Mouse (Mus musculus) adrenal gland, postnatal 4 days (tissue): Measurements from ENCODE around the gene Gm20532. TPM values are rescaled to one million over a fixed set of nuclear protein-coding genes. Genes with fewer than 3 reads are reported as not detected.
A peak's percentile ranks its signal among the peaks of the same experiment; 100 is the strongest.

Experiments used
- DNase-seq, 2 experiments: peaks; one replicate each; pipeline ENCODE4 v3.0.0; 2021 to 2022; ENCODE audit warnings: low spot score in 2 of 2, mixed read lengths in 2 of 2
- total RNA-seq, 2 experiments: library from RNA; stranded (reverse); gene quantifications; 2 replicates each; pipeline ENCODE4 v1.2.3; 2021

Gene Gm20532
- total RNA-seq, 2 experiments from 2014 or later, result not detected

DNA sequence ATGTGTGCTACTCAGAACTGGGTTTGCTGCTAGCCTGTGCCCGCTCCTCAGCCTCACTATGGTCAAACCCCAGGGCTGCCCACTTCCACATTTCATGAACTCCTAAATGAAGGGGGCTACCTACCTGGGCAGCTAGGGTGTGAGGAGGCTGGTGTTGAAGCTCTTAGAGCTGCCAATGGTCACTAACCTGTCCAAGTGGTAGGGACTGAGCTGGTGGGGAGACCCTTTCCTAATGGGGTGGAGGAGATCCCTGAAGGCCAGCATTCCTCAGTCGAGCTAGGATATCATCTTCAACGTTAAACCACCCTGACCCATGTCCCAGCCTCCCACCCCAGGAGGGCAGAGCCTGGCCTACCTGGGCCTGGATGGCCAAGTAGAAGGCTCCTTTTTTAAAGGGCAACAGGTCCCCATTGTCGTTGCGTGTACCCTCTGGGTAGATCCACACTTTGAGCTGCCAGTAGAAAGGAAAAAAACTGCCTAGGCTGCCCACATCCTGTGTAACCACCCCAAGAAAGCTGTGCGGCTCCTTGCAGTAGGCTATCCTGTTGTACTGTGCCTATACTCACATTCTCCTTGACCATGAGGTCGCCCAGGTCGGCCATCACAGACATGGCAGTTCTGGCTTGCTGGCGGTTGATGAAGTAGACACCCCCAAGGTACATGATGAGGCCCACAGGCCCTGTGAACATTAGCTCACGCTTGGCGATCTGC is 9.4 kb downstream of the Gm20532 start:
- no peak for DNase-seq

- DNase-seq, result no peak
Measured at GRCm38 (mm10) chr2:26596898-26597297, 10.5 kb downstream of the Gm20532 start.

- no peak for DNase-seq
Measured at GRCm38 (mm10) chr2:26597810-26598209, 11.4 kb downstream of the Gm20532 start.

DNA sequence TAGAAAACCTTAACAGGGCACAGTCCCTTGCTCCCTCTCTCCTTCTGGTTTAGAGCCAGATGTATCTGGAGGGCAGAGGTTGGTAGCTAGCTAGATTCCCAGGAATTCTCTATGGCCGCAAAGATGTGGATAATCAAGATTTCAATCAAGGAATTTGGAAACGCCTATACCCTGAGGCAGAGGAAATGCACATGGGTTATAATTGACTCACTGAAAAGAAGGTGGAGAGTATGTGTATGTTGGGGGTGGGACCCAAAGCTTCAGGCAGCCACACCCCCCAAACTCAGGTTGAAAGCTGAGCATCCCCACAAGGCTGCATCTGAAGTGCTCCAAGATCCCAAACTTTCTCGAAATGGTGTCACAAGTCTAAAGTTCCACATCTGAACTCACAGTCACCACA is 12.0 kb downstream of the Gm20532 start:
- no peak for DNase-seq

- no peak for DNase-seq
Measured at GRCm38 (mm10) chr2:26599965-26600364, 13.5 kb downstream of the Gm20532 start.

DNA sequence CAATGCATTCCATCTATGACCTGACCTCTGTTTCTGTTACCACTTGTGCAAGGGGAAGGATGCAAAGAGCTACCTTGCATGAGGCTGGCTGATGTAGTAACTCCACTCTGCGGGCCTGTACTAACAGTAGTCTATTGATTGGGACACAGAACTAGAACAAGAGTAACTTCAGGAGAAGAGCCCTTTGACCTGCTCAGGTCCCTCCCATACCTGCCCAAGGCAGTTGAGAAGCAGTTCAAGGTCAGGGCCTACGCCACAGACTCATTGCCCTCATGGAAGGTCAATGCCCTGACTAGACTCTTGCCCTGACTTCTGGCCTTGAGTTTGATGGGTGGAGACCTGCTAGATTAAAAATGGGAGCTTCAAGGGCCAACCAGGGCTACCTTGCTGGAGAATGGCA is 14.2 kb downstream of the Gm20532 start:
- DNase-seq, result no peak

GRCm38 (mm10) chr2:26601595-26601994 is 15.2 kb downstream of the Gm20532 start:
- DNase-seq, result no peak

DNA sequence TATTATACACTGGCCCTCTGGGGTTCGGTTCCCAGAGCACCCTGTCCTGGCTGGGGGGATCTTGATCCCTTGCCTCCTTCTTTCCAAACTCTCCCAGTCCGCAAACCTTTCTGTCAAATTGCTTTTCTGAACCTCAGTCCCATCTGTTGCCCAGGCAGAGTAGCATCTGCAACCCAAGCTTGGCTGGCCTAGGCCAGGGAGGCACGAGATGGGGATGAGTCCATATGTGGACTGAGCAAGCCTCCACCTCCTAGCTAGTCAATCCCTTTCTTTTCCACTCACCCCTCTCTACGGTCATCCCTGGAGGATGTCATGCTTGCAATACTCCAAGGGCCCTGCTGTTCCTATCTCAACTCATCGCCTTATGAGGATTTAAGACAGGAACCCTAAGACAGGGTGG is 16.2 kb downstream of the Gm20532 start:
- no peak for DNase-seq

DNA sequence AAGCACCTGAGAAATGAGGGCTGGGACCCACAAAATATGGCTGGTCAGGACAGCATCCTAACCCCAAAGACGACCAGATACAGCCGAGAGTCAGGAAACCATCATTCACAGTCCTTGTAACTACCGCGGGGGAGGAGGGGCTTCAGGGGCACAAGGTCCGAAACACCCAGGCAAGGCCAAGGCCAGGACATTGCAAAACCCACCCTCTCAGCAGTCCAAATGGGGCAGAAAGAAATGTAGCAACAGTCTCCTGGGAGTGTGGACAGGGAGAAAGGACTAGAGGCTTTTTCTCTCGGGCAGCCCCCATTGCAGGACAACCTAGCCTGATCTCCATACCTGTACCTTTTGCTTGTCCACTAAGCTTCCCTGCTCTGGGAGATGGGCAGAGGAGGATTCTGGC is 16.7 kb downstream of the Gm20532 start:
- peak in 1 of 2 experiments; percentile 49 for DNase-seq

- peak; percentile 63 to 84 for DNase-seq
Measured at GRCm38 (mm10) chr2:26603720-26604671, 17.6 kb downstream of the Gm20532 start, which contains the start of gene Agpat2. Agpat2 (minus strand) TSS chr2:26604417.

DNA sequence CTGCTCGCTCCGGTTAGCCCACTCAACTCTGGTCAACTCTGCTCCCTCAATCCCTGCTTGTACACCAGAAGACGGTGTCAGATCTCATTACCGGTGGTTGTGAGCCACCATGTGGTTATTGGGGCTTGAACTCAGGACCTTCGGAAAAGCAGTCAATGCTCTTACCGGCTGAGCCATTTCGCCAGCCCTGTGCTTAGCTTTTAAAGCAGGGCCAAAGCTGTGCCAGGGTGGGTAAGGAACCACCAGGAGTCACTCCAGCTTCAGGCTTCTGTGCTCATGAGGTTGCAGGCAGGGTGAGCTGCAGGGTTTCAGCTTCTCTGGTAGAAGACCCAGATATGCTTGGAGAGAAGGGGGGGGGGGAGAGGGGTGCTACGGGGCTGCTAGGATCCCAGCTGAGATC is 18.9 kb downstream of the Gm20532 start:
- DNase-seq, result no peak

- no peak for DNase-seq
Measured at GRCm38 (mm10) chr2:26606579-26606978, 20.1 kb downstream of the Gm20532 start.

- DNase-seq, result no peak
Measured at GRCm38 (mm10) chr2:26607056-26607910, 20.8 kb downstream of the Gm20532 start.

GRCm38 (mm10) chr2:26608781-26609180 is 22.3 kb downstream of the Gm20532 start:
- DNase-seq, result no peak

GRCm38 (mm10) chr2:26609261-26609661 is 22.8 kb downstream of the Gm20532 start:
- DNase-seq, result no peak

DNA sequence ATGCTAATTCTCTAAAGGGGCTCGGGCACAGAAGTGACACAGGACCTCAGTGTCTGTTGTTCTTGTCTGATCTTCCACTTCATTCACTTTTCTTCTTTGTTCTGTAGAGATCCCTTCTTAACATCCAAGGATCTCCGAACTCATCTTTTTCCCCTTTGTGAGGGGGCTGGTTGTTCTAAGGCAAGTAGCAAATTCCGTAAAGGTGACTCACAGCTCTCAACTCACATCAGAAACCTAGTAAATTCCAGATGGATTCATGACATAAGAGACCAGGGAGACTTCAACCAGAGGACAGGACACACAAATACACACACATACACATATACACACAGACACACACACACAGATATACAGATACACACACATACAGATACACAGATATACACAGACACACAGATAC is 24.1 kb downstream of the Gm20532 start:
- no peak for DNase-seq

DNA sequence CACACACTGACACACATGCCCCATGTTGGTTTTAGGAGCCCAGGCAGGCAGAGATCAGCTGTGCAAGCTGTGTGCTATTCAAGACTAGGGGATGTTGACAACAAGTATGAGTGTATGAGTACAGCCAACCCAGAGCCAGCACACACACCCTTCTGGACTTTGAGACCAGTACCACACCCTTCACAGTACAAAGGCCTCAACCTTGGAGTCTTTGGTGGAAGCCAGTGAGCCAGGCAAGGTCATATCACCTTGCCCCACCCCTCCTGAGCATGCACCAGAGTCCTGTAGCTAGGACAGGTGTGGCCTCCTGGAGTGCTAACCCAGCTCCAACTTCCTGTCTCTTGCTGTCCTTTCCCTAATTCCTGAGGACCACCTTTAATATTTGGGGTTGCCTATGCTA is 24.6 kb downstream of the Gm20532 start:
- DNase-seq, result no peak

DNA sequence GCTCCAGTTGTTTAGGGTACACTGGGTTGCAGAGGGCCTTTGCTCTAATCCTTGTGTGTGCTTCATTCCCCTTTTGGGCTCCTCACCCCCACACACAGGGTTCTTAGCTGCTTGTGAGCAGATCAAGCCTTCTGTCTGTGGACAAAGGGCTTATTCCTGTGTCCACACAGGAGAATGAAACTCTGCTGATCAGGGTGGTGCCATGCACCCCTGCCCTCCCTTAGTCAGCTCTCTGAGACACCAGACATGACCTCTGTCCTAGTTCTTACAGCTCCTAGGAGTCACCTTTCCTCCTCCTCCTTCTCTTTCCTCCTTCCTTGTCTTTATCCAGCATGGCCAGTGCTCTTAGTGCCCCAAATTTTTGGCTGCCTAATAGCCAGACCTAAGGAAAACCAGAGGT is 25.5 kb downstream of the Gm20532 start:
- DNase-seq, result no peak

DNA sequence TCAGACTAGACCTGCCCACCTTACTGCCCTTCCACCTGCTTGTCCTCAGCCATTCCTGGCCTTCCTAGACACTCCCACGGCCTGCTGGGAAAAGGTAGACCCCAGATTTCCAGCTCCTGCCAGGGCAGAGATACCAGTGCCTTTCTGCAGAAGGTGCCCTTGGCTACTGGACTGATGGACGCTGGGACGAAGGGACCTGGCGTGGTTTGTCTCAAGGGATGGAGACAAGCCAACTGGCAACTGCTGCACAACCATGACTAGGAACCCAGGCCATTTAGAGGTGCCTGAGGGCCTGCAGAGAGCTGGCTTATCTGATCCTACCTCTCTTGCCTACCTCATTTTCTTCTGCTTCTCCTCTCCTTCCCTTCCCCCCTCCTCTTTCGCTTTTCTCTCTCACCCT is 28.5 kb downstream of the Gm20532 start:
- no peak for DNase-seq

GRCm38 (mm10) chr2:26615459-26616124 is 29.2 kb downstream of the Gm20532 start:
- no peak for DNase-seq

DNA sequence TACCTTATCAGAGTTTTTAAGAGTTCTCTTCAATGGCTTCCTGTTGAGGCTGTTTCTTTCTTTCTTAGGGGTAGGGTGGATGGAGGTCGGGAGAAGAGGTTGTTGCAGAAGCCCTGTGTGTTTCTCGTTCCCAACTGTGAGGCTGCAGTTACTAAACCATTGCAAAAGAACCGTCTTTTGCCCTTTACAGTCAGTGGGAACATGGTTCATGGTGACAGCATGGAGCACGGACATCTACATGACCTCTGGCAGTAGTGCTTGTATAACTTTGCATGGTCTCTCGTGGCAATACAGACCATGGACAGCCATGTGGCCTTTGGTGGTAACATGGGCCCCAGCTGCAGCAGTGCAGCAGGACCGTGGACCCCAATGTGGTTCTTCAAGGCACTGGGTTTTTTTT is 30.9 kb downstream of the Gm20532 start:
- no peak for DNase-seq
